Mouse (Mus musculus) neural tube, embryonic 11.5 days (tissue): ENCODE measurements around the gene Clstn2. TPM values are rescaled to one million over a fixed set of nuclear protein-coding genes. Genes with fewer than 3 reads are reported as not detected.

ENCODE experiments used
- ATAC-seq: fragments of 200-750 bp; cut with Nextera tagmentation; 2 replicates; pipeline ENCODE4 v1.8.0; 2017; ENCODE audit warnings: moderate number of reproducible peaks, mild to moderate bottlenecking, moderate TSS enrichment, moderate library complexity; ENCODE audit not compliant: insufficient read depth, low FRiP score, low TSS enrichment
- DNase-seq: peaks from one replicate; pipeline ENCODE4 v3.0.0-alpha.2; 2015; ENCODE audit warnings: low spot score
- H3K27ac ChIP-seq: fragments of 300-500 bp; sonication (generic); 2 replicates; pipeline ENCODE4 v1.5.1; 2014; ENCODE audit warnings: low read depth, mild to moderate bottlenecking, low read length
- H3K27me3 ChIP-seq: fragments of 300-500 bp; sonication (generic); 2 replicates; pipeline ENCODE4 v1.6.1; 2014; ENCODE audit warnings: mild to moderate bottlenecking, low read length, mixed read lengths; ENCODE audit not compliant: control insufficient read depth, insufficient read depth
- H3K36me3 ChIP-seq: fragments of 300-500 bp; sonication (generic); 2 replicates; pipeline ENCODE4 v1.6.1; 2014; ENCODE audit warnings: mild to moderate bottlenecking, low read length, moderate library complexity, mixed read lengths; ENCODE audit not compliant: control insufficient read depth, insufficient read depth
- H3K4me1 ChIP-seq: fragments of 300-500 bp; sonication (generic); 2 replicates; pipeline ENCODE4 v1.6.1; 2014; ENCODE audit warnings: low read length, mixed read lengths; ENCODE audit not compliant: control insufficient read depth, insufficient read depth
- H3K4me2 ChIP-seq: fragments of 300-500 bp; sonication (generic); 2 replicates; pipeline ENCODE4 v1.6.1; 2014; ENCODE audit warnings: low read depth, mild to moderate bottlenecking, moderate library complexity
- H3K4me3 ChIP-seq: fragments of 300-500 bp; sonication (generic); 2 replicates; pipeline ENCODE4 v1.5.1; 2014; ENCODE audit warnings: low read depth, low read length
- H3K9ac ChIP-seq: fragments of 300-500 bp; sonication (generic); 2 replicates; pipeline ENCODE4 v1.6.1; 2014; ENCODE audit warnings: mild to moderate bottlenecking, low read length
- H3K9me3 ChIP-seq: fragments of 300-500 bp; sonication (generic); 2 replicates; pipeline ENCODE4 v1.6.1; 2016; ENCODE audit warnings: low read length; ENCODE audit not compliant: control insufficient read depth
- WGBS: fragments of 180-500 bp; shearing (Covaris S2); extraction: QIAGEN DNeasy Blood & Tissue Kit; methylation state at CpG from one replicate; pipeline ENCODE4 v1.1.7; 2014; 5-methylcytosine and 5-hydroxymethylcytosine counted together
- polyA plus RNA-seq: library from polyadenylated mRNA; unstranded; fragments of >200 nt; fragmentation: Nextera tagmentation; extraction: Ambion mirVana; gene quantifications from 2 replicates; pipeline ENCODE4 v1.2.1, GENCODE M21; 2014

Clstn2 gene
- polyA plus RNA-seq, 1 experiment from 2014 or later: 10.0 TPM

DNA sequence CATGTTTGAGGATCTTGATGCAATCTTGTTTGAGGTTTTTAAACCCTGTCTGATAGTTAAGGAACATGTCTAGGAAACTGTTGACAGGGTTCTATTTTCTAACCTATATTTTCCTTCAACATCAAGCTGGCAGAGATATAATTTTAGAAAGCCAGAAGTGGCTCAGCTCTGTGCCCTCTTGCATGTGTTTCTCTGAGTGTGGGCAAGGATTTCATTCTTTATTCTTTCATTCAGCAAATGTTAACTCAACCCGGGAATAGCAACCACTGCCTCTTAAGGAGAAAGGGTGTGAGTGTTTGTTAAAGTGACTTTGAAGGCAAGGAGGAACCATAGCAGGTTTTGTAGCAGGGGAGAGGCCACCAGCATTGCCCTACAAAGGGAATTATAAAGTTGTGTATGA lies 337.7 kb downstream of the Clstn2 start:
- no peak for ATAC-seq
- 81% methylated on average over 1 of the region's 1 CpGs for WGBS

DNA sequence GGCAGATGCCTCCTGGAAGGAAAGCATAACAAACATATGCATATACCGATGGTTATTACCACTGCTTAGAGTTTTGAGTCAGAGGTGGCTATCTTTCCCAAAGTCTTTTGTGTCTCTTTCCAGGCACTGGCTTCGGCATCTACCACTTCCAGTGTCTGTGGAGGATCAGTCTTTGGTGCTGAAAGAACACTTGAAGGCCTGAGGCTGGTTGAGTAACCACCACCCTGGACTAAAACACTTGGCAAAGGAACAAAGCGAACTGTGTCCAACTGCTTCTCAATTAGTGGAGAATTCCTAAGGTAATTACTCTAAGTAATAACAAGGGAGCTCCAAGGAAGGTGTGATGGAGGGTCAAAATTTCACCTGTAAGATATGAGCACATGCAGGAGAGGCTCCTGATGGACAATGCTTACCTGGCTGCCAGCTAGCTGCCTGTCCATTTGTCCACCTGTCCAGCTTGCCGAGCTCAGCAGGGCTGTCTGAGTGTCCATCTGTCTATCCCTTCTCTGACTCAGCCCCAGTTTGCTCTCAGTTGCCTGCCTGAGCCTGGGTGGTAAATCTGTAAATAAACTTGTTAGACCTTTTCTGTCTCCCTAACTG lies 346.1 kb downstream of the Clstn2 start:
- DNase-seq: no peak
- H3K27ac ChIP-seq: no peak overlapping the region
- 85% methylated on average over 4 of the region's 4 CpGs for WGBS
- H3K4me2 ChIP-seq: no peak overlapping the region
- H3K9me3 ChIP-seq: no peaks in the 10 kb centered on the region
- no peak overlapping the region for H3K9ac ChIP-seq
- no peak overlapping the region for H3K4me3 ChIP-seq
- ATAC-seq: no peak
- no peaks in the 10 kb centered on the region for H3K4me1 ChIP-seq
- H3K36me3 ChIP-seq: no peaks in the 10 kb centered on the region
- no peaks in the 10 kb centered on the region for H3K27me3 ChIP-seq

More for the DNA sequence above, 337.7 kb downstream of the Clstn2 start:
- Histone ChIP-seq H3K27me3 (no peaks in the 10 kb centered on the region), H3K36me3 (no peaks in the 10 kb centered on the region), H3K9ac (no peak overlapping the region), H3K4me1 (no peaks in the 10 kb centered on the region), H3K4me3 (no peak overlapping the region), H3K27ac (no peak overlapping the region), H3K9me3 (no peaks in the 10 kb centered on the region), H3K4me2 (no peak overlapping the region)
- DNase-seq: no peak

DNA sequence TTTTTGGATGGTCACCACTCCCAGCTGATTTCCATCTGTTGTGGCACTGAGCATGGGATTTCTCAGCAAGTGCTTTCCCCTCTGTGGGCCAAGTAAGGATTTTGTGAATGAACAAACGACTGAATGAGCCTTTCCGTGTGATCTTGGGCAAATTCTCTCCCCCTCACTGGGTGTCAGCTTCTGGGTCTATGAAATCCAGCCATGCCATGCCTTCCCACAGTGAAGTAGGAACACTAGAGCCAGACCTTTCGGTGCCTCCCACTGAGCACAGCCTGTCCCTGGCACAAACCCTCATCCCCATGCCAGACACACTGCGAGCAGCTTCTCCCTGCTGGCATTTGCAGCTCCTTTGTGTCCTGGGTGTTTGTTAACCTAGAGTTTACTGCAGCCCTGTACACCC lies 347.3 kb downstream of the Clstn2 start:
- H3K4me1 ChIP-seq: no peaks in the 10 kb centered on the region
- no peak for ATAC-seq
- H3K36me3 ChIP-seq: no peaks in the 10 kb centered on the region
- H3K4me3 ChIP-seq: no peak overlapping the region
- no peak overlapping the region for H3K4me2 ChIP-seq
- no peaks in the 10 kb centered on the region for H3K9me3 ChIP-seq
- no peak overlapping the region for H3K9ac ChIP-seq
- H3K27ac ChIP-seq: no peak overlapping the region
- no peak for DNase-seq
- WGBS: 79% methylated on average over 4 of the region's 4 CpGs
- H3K27me3 ChIP-seq: no peaks in the 10 kb centered on the region

DNA sequence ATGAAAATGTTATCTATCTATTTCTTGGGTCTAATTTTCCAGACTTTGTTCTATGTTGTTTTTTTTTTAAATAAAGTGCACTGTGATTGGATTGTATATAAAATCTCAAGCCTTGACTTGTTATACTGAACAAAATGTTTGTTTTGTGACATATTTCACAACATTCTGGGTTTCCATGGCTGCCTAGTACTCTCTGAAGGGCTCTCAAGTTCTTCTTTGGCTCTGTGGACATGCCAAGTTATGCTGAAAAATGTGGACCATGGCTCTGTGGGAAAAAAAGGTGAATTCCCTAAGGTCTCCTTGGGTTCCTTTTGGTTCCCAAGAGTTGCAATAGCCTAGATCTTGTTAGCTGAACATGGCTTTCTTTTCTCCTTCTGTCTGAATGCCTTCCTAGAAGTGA lies 353.1 kb downstream of the Clstn2 start:
- H3K36me3 ChIP-seq: no peaks in the 10 kb centered on the region
- no peaks in the 10 kb centered on the region for H3K27me3 ChIP-seq
- H3K27ac ChIP-seq: no peak overlapping the region
- ATAC-seq (no peak), DNase-seq (no peak)
- H3K4me2 ChIP-seq: no peak overlapping the region
- no peaks in the 10 kb centered on the region for H3K9me3 ChIP-seq
- H3K4me3 ChIP-seq: no peak overlapping the region
- H3K4me1 ChIP-seq: no peaks in the 10 kb centered on the region
- no peak overlapping the region for H3K9ac ChIP-seq

DNA sequence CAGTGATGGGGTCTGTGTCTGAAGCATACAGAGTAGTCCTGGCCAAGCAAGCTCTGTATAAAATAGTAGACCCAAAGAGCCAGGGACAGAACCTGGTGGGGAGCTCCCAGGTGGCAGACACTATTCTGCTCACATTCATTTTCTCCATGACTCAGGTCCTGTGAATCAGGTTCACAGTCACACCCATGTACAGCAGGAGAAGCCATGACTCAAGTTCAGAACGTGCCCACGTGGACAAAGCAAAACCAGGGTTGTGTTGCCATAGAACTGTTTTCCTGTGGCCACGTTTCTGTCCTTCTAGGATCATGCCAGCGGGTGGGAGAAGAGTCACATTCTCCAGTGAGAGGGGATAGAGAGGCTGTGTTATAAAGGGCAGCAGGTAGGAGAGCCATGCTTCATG lies 353.9 kb downstream of the Clstn2 start:
- Histone ChIP-seq H3K4me1 (no peaks in the 10 kb centered on the region), H3K4me3 (no peak overlapping the region), H3K27me3 (no peaks in the 10 kb centered on the region), H3K4me2 (no peak overlapping the region), H3K27ac (no peak overlapping the region), H3K36me3 (no peaks in the 10 kb centered on the region), H3K9me3 (no peaks in the 10 kb centered on the region), H3K9ac (no peak overlapping the region)
- DNase-seq: no peak
- ATAC-seq: no peak
- 84% methylated on average over 4 of the region's 4 CpGs for WGBS

DNA sequence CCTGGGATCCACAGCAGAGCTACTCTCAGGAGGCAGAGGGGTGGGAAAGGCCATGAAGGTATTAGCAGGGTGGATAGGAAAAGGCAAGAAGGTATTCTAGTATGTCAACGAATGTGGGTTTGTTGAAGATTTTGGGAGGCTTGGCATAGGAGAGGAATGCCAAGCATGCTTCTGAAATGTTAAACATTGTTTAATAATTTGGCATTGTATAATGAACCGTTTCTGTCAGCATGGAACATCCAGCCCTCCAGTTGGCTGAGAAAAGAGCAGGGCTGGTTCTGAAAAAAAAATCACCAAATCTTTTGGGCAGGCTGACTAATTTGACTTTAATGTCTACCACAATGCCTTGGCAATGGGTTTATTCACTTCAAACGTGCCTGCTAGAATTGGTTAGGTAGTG lies 355.9 kb downstream of the Clstn2 start:
- Histone ChIP-seq H3K27me3 (no peaks in the 10 kb centered on the region), H3K9me3 (no peaks in the 10 kb centered on the region), H3K4me1 (no peaks in the 10 kb centered on the region), H3K36me3 (no peaks in the 10 kb centered on the region), H3K27ac (no peak overlapping the region), H3K9ac (no peak overlapping the region), H3K4me2 (no peak overlapping the region), H3K4me3 (no peak overlapping the region)
- ATAC-seq: no peak
- no peak for DNase-seq
- WGBS: 73% methylated on average over 3 of the region's 3 CpGs

DNA sequence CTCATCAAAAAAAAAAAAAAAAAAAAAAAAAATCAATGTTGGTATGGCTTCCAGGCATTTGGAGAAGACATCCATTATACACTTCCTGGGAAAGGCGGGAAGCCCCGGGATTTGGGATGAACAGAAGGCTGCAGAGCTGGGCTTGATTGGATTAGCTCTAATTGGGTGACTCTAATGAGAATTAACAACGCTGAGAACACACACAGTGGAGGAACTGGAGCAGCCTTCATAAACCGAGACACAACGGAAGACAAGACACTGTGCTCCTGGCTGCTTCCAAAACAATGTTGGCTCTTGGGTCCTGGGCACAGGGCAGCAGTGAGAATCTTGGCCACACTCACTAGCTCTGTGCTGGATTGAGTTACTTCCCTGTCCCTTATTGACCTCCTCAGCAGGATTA lies 360.3 kb downstream of the Clstn2 start:
- ATAC-seq: no peak
- 39% methylated on average over 5 of the region's 5 CpGs for WGBS
- Histone ChIP-seq H3K27ac (no peak overlapping the region), H3K4me2 (no peak overlapping the region), H3K27me3 (no peaks in the 10 kb centered on the region), H3K4me3 (no peak overlapping the region), H3K9me3 (no peaks in the 10 kb centered on the region), H3K36me3 (no peaks in the 10 kb centered on the region), H3K9ac (no peak overlapping the region), H3K4me1 (no peaks in the 10 kb centered on the region)
- DNase-seq: no peak

DNA sequence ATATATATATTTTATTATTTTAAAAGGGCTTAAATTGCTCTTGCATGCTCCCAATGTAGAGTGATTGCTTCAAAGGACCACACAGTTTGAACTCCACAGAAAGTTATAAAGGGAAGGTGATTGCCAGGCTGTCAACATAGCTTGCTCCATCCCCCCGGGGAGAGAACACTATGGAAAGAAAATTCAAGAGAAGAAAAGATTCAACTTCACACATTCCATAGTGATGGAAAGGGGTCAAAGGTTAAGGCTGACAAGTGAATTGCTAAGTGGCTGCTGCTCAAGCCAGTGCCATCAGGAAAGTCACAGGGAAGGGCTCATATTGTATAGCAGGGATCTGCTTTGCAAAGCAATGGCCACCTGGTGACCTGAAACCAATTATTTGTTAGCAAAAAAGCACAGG lies 360.8 kb downstream of the Clstn2 start:
- no peak for ATAC-seq
- WGBS: 10% methylated on average over 1 of the region's 1 CpGs

DNA sequence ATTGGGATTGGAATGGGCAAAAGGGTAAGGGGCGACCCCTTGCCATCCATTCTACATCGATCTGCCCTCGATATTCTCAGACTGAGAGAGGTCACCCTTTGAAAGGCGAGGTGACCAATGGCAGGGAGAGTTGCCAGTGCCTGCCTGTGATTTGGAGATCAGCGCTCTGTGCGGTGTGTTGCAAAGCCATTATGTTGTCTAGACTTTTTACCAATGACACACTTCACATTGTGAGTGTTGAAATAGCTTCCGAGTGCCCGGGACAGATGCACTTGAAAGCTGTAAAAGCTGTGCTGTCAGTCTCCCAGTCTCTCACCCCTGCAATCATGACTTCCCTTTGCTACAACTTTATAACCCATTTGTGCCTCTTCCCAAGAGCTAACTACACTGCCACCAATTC lies 362.3 kb downstream of the Clstn2 start:
- no peak overlapping the region for H3K4me3 ChIP-seq
- H3K4me2 ChIP-seq: no peak overlapping the region
- H3K36me3 ChIP-seq: no peaks in the 10 kb centered on the region
- 66% methylated on average over 8 of the region's 8 CpGs for WGBS
- H3K27me3 ChIP-seq: no peaks in the 10 kb centered on the region
- no peak overlapping the region for H3K9ac ChIP-seq
- DNase-seq: no peak
- H3K4me1 ChIP-seq: no peaks in the 10 kb centered on the region
- no peak for ATAC-seq
- no peak overlapping the region for H3K27ac ChIP-seq
- no peaks in the 10 kb centered on the region for H3K9me3 ChIP-seq

More for the DNA sequence above, 360.8 kb downstream of the Clstn2 start:
- Histone ChIP-seq H3K36me3 (no peaks in the 10 kb centered on the region), H3K9me3 (no peaks in the 10 kb centered on the region), H3K27me3 (no peaks in the 10 kb centered on the region), H3K4me1 (no peaks in the 10 kb centered on the region), H3K4me2 (no peak overlapping the region), H3K27ac (no peak overlapping the region), H3K4me3 (no peak overlapping the region), H3K9ac (no peak overlapping the region)
- no peak for DNase-seq
